Mouse (Mus musculus) liver, postnatal 0 days (tissue): Measurements from ENCODE around the gene Rtf2. TPM values are rescaled to one million over a fixed set of nuclear protein-coding genes. Genes with fewer than 3 reads are reported as not detected.

ENCODE experiments used
- ATAC-seq: fragments of 200-750 bp; cut with Nextera tagmentation; 2 replicates; pipeline ENCODE4 v1.8.0; 2017; ENCODE audit warnings: mild to moderate bottlenecking, moderate library complexity
- DNase-seq: peaks from one replicate; pipeline ENCODE4 v3.0.0-alpha.2; 2016
- H3K27ac ChIP-seq: fragments of 300-500 bp; sonication (generic); 2 replicates; pipeline ENCODE4 v1.5.1; 2014; ENCODE audit warnings: antibody characterized with exemption, moderate library complexity, mild to moderate bottlenecking, low read depth
- H3K27me3 ChIP-seq: fragments of 300-500 bp; sonication (generic); 2 replicates; pipeline ENCODE4 v1.6.1; 2014; ENCODE audit warnings: low read length, control low read depth, mixed read lengths; ENCODE audit not compliant: insufficient read depth
- H3K36me3 ChIP-seq: fragments of 300-500 bp; sonication (generic); replicated peaks from 2 replicates; pipeline ENCODE4 v1.6.1; 2014; ENCODE audit warnings: mild to moderate bottlenecking, control low read depth, low read length, moderate library complexity, mixed read lengths; ENCODE audit not compliant: insufficient read depth
- H3K4me1 ChIP-seq: fragments of 300-500 bp; sonication (generic); 2 replicates; pipeline ENCODE4 v1.6.1; 2014; ENCODE audit warnings: antibody characterized with exemption, mild to moderate bottlenecking, control low read depth; ENCODE audit not compliant: insufficient read depth
- H3K4me2 ChIP-seq: fragments of 300-500 bp; sonication (generic); 2 replicates; pipeline ENCODE4 v1.6.1; 2014; ENCODE audit warnings: low read depth, mild to moderate bottlenecking, low read length, moderate library complexity, mixed read lengths
- H3K4me3 ChIP-seq: fragments of 300-500 bp; sonication (generic); 2 replicates; pipeline ENCODE4 v1.5.1; 2014; ENCODE audit warnings: low read depth, low read length
- H3K9ac ChIP-seq: fragments of 300-500 bp; sonication (generic); replicated peaks from 2 replicates; pipeline ENCODE4 v1.6.1; 2014; ENCODE audit warnings: mild to moderate bottlenecking, moderate library complexity
- H3K9me3 ChIP-seq: fragments of 300-500 bp; sonication (generic); 2 replicates; pipeline ENCODE4 v1.6.1; 2016; ENCODE audit warnings: mild to moderate bottlenecking, control low read depth, low read length, mixed read lengths
- CTCF ChIP-seq: sonication (generic); IDR thresholded peaks from 2 replicates; pipeline ENCODE4 v1.5.1; 2016; ENCODE audit warnings: antibody characterized with exemption, low read depth
- EP300 ChIP-seq: IDR thresholded peaks from 2 replicates; pipeline ENCODE4 v1.6.1; 2016; ENCODE audit warnings: antibody characterized with exemption, low read depth, mild to moderate bottlenecking
- WGBS: fragments of 180-500 bp; shearing (Covaris S2); extraction: QIAGEN DNeasy Blood & Tissue Kit; methylation state at CpG from one replicate; pipeline ENCODE4 v1.1.7; 2014; ENCODE audit not compliant: insufficient replicate concordance; 5-methylcytosine and 5-hydroxymethylcytosine counted together
- polyA plus RNA-seq: library from polyadenylated mRNA; unstranded; fragments of >200 nt; fragmentation: Nextera tagmentation; extraction: Ambion mirVana; gene quantifications from 2 replicates; pipeline ENCODE4 v1.2.1, GENCODE M21; 2015

Rtf2 gene
- polyA plus RNA-seq, 1 experiment from 2014 or later = 68.5 TPM

GRCm38 (mm10) chr2:172416876-172417275 is 23.5 kb upstream of the Rtf2 start:
- 75% methylated on average over 5 of the region's 5 CpGs for WGBS
- TF ChIP-seq CTCF (no peak), EP300 (no peak)
- ATAC-seq = no peak

DNA sequence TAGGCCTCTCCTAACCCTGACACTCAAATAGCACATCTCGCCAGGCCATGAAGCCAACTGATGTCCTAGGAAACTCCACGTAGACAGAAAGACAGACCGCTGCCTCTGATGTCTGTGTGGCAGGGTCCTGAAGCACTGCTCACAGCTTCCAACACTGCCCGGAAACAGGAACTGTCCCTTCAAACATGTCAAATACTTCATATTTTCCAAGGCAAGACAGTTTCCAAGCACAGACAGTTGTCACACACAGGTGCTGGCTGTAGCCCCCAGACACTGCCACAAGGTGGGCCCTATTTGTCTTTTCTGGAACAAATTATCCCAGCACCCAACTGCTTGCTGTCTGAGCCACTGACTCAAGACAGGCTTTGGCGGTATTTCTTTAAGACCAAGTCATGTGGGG is 22.1 kb upstream of the Rtf2 start:
- no peak overlapping the region for H3K4me3 ChIP-seq
- H3K36me3 ChIP-seq = no peaks in the 10 kb centered on the region
- H3K9me3 ChIP-seq = no peaks in the 10 kb centered on the region
- H3K27me3 ChIP-seq = no peaks in the 10 kb centered on the region
- H3K4me1 ChIP-seq = peaks cover under 1% of the 10 kb centered on the region; the same call in 1 of the 2 replicates
- no peak overlapping the region for H3K27ac ChIP-seq
- TF ChIP-seq CTCF = no peak
- ATAC-seq (no peak), DNase-seq (no peak)
- no peak overlapping the region for H3K4me2 ChIP-seq
- H3K9ac ChIP-seq = no peak overlapping the region
- 78% methylated on average over 5 of the region's 5 CpGs for WGBS

More at GRCm38 (mm10) chr2:172416876-172417275, 23.5 kb upstream of the Rtf2 start:
- Histone ChIP-seq H3K9ac (no peak overlapping the region), H3K27ac (no peak overlapping the region), H3K27me3 (no peaks in the 10 kb centered on the region), H3K4me3 (no peak overlapping the region), H3K36me3 (no peaks in the 10 kb centered on the region), H3K4me2 (no peak overlapping the region), H3K4me1 (peaks cover 6% of the 10 kb centered on the region; the same call in 1 of the 2 replicates), H3K9me3 (no peaks in the 10 kb centered on the region)
- no peak for DNase-seq

DNA sequence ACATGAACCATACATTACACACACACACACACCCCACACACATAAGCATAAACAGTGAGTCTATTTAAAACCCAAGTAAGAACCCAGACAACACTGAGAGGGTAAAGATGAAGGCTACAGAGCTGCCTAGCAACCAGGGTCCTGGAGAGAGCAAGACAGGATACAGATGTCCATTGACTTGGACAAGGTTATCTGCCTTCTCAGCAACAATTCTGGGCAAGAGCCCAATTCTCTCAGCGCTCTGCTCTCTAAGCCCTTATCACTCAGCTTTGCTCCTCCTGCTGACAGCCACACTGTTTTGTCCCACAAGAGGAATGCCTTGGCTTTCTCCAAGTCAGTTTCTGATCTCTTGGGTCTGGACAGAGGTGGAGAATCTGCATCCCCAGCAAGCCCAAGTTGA is 9.7 kb upstream of the Rtf2 start:
- Histone ChIP-seq H3K4me2 (no peak overlapping the region), H3K4me1 (no peaks in the 10 kb centered on the region), H3K9me3 (no peaks in the 10 kb centered on the region), H3K4me3 (no peak overlapping the region), H3K9ac (no peak overlapping the region), H3K27me3 (no peaks in the 10 kb centered on the region), H3K36me3 (no peaks in the 10 kb centered on the region), H3K27ac (no peak overlapping the region)
- peak; percentile 76 for ATAC-seq
- no peak for DNase-seq
- WGBS = 50% methylated on average over 1 of the region's 1 CpGs
- TF ChIP-seq CTCF = peak; percentile 26; the same call in 1 of the 2 replicates
- no peak for TF ChIP-seq EP300

- H3K27me3 ChIP-seq = no peaks in the 10 kb centered on the region
- peak overlapping the region; percentile 30; the same call in 1 of the 2 replicates for H3K4me2 ChIP-seq
- no peaks in the 10 kb centered on the region for H3K9me3 ChIP-seq
- H3K27ac ChIP-seq = no peak overlapping the region
- H3K4me1 ChIP-seq = 0 out of 2 replicates have a peak, but pooled peaks cover 5% of the 10 kb centered on the region
- TF ChIP-seq CTCF = no peak
- no peak for TF ChIP-seq EP300
- 33% methylated on average over 5 of the region's 5 CpGs for WGBS
- ATAC-seq (peak; percentile 38), DNase-seq (no peak)
- H3K9ac ChIP-seq = no peak overlapping the region
- no peak overlapping the region for H3K4me3 ChIP-seq
- H3K36me3 ChIP-seq = no peaks in the 10 kb centered on the region
These were observed 6.6 kb upstream of the Rtf2 start for GRCm38 (mm10) chr2:172433746-172434145.

- Histone ChIP-seq H3K4me1 (peaks cover 23% of the 10 kb centered on the region), H3K27me3 (no peaks in the 10 kb centered on the region), H3K4me2 (no peak overlapping the region), H3K9me3 (no peaks in the 10 kb centered on the region), H3K4me3 (no peak overlapping the region), H3K27ac (peak overlapping the region; percentile 44), H3K9ac (no peak overlapping the region), H3K36me3 (no peaks in the 10 kb centered on the region)
- ATAC-seq (no peak), DNase-seq (no peak)
- 28% methylated on average over 16 of the region's 16 CpGs for WGBS
- TF ChIP-seq EP300 (no peak), CTCF (no peak)
These were observed 2.9 kb upstream of the Rtf2 start for GRCm38 (mm10) chr2:172437371-172437952.

- no peak for DNase-seq
- H3K4me1 ChIP-seq = peaks cover 26% of the 10 kb centered on the region
- peaks cover 12% of the 10 kb centered on the region for H3K36me3 ChIP-seq
- H3K27ac ChIP-seq = peak overlapping the region; percentile 91
- TF ChIP-seq CTCF (no peak), EP300 (no peak)
- WGBS = under 1% methylated on average over 21 of the region's 21 CpGs
- H3K27me3 ChIP-seq = no peaks in the 10 kb centered on the region
- H3K4me3 ChIP-seq = peak overlapping the region; percentile 79
- peak overlapping the region; percentile 90 for H3K4me2 ChIP-seq
- H3K9me3 ChIP-seq = no peaks in the 10 kb centered on the region
- peak; percentile 58 for ATAC-seq
- peak overlapping the region; percentile 89 for H3K9ac ChIP-seq
These were observed 267 bp downstream of the Rtf2 start for GRCm38 (mm10) chr2:172440640-172441005.
